Mouse (Mus musculus) T-cell, adult 2 months (primary cell): ENCODE results near the gene Hs3st6.
"Not testable (repeated sequence)": the region's sequence is repeated elsewhere in the genome, so short reads cannot be mapped to it uniquely, and the experiment has no call there.

Experiments
- DNase-seq: peaks from one replicate; pipeline ENCODE4 v3.0.0; 2022; ENCODE audit warnings: low spot score

Gene Hs3st6

DNA sequence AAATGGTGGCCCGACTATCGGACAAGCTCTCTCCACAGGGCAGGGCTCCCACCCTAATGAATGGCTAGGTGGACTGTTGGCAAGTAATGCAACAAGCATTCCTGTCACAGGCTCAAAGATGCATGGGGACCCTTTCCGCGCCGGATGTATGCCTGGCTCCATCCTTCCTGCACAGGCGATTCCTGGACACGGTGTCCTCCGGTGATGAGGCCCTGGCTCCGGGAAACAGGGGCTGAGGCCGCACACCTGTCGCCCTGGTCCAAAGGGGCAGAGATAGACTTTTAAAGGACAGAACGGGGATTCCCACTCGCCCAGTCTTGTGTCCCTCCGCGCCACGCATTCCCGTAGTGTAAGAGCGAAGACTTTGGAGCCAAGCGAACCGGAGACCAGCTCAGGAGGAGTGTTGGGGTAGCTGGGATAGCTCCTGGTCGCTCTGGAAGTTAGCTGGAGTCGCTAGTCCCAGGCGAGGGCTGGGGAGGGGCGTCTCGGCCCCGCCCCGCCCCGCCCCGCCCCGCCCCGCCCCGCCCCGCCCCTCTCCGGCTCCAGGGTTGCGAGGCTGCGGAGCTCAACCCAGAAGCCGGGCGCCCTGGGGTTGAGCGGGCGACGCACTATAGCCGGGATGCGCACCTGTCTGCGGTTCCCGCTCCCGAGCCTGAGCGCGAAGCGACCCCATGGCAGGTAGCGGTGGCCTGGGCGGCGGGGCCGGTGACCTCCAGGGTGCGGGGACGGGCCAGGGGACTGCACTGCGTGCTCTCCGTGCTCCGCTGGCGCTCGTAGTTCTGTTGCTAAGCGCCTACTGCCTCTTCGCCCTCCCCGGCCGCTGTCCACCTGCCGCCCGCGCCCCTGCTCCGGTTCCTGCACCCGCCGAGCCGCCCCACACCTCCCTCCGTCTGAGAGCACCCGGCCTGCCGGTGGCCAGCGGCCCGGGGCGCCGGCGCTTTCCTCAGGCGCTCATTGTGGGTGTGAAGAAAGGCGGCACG, at the start of gene Hs3st6:
Hs3st6 (plus strand) TSS at position 574 of the 980 bp plus-strand sequence.
- DNase-seq, result peak; percentile 9

DNA sequence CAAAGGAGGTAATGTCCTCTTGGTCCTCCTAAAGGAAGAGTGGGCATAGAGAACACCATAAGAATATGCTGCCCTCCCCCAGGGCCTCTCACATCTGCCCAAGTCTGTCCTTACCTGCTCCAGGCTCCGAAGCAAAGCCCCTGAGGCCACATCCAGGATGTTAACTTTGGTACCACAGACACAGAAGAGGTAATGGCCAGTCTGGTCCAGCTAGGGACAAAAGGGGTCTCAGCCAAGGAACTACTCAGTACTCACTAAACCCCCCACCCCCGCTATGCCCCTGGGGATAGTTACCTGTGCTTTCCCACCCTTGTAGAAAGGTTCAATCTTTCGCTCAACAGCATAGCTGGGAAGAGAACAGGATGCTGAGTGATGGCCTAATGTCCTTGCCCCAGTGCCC, 47.0 kb upstream of the Hs3st6 start:
- no peak for DNase-seq

DNA sequence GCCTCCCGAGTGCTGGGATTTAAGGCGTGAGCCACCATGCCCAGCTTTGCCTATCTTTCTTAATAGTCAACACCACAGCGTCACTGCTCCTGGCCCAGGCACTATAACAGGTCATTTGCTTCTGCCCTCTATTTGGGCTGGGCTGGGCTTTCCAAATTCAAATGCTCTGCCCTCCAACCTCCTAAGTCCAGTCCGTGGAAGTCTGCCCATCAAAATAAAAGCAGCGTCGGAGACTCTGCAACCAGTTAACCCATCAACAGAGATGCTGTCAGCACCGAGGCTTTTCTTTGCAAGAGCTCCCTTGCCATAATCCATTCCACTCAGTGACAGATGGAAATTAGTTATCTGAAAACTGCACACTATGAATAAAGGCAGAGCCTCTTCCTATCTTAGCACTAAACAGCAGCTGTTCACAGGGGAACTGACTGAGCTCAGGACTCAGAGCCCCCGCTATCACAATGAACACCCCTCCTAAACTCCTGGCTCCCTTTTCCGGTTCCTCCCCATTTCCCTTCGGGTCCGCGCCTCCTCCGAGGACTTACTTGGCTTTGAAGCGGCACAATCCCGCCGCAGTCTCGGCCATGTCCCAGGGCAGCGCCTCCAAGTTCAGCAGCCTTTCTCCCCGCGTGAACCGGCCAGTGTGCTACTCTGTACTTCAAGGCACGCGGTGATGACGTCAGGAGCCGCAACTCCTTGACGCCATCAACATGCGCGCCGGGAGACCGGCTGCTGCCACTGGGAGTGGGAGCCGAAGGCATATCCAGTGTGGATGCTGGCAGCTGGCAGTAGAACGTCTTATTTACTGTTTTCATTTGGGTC, 45.6 kb upstream of the Hs3st6 start, which contains the start of gene Tbl3:
Tbl3 (minus strand) TSS at position 679 of the 819 bp plus-strand sequence.
- peak; percentile 92 for DNase-seq

DNA sequence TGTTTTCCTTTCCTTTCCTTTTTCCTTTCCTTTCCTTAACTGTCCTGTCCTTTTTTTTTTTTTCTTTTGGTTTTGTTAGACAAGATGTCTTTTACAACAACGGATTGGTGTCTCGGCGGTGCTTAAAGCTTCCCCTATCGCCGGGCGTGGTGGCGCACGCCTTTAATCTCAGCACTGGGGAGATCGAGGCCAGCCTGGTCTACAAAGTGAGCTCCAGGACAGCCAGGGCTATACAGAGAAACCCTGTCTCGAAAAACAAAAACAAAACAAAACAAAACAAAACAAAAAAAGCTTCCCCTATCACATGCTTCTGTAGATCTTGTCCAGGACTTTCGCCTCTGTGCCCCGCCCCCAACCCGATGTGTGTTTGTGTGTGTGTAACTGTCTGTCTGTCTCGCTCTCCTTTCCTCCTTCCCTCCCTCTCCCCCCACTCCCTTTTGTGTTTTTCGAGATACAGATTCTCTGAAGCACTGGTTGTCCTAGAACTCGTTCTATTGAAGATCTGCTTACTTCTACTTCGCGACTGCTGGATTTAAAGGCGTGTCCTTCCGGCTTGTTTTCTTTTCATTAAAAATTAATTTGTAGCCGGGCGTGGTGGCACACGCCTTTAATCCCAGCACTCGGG, 44.9 kb upstream of the Hs3st6 start:
- DNase-seq, result peak; percentile 30

DNA sequence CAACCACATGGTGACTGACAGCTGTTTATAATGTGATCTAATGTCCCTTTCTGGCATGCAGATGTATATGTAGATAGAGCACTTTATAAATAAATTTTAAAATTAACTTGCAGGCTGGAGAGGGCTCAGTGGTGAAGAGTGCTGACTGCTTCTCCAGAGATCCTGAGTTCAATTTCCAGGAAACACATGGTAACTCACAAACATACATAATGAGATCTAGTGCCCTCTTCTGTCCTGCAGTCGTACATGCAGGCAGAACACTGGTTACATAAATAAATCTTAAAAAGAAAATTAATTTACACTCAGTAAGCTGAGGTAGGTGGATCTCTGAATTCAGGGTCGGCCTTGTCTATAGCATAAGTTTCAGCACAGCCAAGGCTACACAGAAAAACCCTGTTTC, 44.1 kb upstream of the Hs3st6 start:
- no peak for DNase-seq

DNA sequence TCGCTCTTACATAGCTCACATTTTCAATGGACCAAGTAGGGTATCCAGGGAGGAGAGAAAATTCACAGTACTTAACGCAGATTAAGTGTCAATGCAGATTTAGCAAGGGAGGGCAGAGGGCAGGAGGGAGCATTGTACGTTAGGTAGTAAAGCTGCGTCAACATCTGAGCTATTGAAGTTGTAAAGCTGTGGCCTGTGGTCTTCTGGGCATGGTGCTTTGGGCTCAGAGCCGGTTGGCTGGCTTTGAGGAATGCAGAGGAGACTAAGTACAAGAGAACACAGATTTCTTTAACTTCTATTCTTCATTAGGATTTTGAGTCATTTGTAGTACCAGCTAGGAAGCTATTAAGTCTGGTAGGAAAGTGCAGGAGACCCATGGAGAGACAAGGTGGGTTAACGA, 37.2 kb upstream of the Hs3st6 start:
- DNase-seq, result no peak

DNA sequence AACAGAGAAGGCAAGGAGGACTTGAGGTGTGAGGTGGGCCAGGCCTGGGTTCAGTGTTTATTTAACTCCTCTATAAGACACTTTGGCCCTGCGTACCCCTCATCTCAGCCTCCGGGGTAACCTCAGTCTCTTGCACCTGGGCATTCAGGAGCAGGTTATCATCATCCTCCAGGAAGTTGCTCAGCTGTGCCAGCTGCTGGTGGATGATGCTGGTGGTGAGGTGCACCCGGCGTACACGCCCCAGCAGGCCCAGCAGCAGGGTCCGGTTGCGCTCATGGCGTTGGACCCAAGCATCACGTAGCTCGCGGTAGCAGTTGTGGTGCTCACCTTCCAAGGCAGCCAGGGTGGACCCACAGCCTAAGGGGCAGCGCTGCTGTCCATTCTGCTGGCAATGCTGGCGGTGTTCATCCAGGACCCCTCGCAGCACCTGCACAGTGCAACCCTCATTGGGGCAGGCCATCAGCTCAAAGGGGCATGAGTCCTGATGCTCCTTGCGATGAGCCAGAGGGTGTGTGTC, 36.6 kb upstream of the Hs3st6 start:
- DNase-seq, result no peak

DNA sequence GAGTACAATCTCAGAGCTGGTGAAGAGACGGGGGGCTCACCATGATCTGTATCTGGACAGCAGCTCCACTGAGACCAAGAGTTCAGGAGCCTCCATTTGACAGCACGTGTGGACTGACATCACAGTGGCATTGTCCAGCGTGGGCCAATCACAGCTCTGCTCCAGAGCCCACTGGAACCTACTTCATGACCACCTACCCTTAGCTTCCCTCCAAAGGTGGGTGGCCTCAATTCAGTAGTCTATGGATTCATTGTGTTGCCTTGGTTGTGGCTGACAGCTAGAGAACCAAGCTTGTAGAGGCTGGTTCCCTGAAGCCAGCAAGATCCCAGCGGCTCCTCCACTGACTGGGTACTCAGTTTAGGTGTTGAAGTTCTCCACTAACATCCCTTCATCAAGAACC, 34.8 kb upstream of the Hs3st6 start, which contains the start of the genes Rnf151 and Rps2:
Rnf151 (minus strand) TSS at position 121 of the 400 bp plus-strand sequence.
Rps2 (plus strand) TSS at position 174 of the 400 bp plus-strand sequence.
- no peak for DNase-seq

DNA sequence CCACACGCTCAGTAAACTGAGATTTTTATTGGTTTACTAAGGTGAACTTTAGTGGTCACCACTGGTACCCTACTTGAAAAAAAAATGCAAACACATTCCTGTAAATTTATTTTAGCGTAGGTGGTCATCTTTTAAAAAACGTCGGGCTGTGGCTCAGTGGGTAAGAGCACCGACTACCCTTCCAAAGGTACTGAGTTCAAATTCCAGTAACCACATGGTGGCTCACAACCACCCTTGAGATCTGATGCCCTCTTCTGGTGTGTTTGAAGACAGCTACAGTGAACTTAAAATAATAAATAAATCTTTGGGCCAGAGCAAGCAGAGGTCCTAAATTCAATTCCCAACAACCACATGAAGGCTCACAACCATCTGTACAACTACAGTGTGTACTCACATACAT, 33.9 kb upstream of the Hs3st6 start:
- not testable (repeated sequence) for DNase-seq

DNA sequence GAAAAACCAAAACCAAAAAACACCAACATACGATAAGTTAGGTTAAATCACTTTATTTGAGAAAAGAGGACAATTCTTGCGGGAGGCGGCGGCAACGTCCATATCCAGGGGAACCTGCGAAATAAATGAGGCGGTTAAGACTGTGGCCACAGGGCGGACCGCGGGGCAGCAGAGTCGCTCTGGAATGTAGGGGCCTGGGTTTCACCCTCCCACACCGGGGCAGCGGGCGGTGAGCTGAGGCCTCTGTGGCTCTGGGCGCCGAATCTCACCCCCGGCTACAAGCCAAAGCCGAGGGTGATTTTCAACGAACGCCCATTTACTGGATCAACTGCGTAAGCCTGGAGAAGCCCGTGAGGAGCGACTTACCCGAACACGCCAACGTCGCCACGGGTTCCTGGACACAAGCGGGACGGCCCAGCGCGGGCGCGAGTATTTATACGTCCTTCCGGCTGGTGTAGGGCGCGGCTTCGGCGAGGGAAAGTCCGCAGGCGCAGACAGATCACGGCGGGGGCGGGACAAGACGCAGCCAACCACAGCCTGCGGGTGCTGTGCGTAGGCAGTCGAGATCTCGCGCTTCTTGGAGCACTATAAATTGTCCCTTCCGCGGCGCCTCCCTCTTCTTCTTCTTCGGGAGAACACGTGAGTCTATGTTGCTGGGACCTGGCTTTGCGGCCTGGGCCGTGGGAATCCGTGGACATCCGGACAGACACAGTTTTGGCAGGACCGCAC, 33.1 kb upstream of the Hs3st6 start:
- DNase-seq, result peak; percentile 98

DNA sequence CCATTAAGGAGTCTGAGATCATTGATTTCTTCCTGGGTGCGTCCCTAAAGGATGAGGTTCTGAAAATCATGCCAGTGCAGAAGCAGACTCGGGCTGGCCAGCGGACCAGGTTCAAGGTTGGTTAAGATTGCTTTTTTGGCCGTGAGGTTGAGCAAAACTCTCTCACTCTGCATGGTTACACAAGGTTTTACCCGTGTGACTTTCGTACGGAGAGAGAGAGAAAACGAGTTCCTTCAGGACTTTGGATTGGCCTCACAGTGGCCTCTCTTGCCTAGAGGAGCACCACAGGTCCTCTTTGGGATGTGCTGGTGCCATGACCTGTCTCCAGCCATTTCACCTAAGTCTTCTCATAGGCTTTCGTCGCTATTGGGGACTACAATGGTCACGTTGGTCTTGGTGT, 32.2 kb upstream of the Hs3st6 start:
- DNase-seq, result not testable (repeated sequence)

DNA sequence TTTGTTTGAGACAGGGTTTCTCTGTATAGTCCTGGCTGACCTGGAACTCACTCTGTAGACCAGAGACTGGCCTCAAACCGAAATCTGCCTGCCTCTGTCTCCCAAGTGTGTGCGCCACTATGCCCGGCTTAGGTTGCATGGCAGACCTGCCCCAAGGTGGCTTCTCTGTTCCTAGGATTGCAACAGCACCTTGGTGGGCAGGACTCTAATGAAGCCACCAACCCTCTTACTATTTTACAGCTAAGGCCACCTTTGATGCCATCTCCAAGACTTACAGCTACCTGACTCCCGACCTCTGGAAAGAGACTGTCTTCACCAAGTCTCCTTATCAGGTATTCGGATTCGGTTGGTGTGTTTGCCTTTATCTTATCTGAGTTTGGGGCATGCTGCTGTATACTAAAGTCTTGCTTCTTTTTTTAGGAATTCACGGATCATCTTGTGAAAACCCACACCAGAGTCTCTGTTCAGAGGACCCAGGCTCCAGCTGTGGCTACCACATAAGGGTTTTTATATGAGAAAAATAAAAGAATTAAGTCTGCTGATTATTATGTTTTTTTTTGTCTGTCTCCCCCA, 31.3 kb upstream of the Hs3st6 start:
- DNase-seq, result not testable (repeated sequence)

DNA sequence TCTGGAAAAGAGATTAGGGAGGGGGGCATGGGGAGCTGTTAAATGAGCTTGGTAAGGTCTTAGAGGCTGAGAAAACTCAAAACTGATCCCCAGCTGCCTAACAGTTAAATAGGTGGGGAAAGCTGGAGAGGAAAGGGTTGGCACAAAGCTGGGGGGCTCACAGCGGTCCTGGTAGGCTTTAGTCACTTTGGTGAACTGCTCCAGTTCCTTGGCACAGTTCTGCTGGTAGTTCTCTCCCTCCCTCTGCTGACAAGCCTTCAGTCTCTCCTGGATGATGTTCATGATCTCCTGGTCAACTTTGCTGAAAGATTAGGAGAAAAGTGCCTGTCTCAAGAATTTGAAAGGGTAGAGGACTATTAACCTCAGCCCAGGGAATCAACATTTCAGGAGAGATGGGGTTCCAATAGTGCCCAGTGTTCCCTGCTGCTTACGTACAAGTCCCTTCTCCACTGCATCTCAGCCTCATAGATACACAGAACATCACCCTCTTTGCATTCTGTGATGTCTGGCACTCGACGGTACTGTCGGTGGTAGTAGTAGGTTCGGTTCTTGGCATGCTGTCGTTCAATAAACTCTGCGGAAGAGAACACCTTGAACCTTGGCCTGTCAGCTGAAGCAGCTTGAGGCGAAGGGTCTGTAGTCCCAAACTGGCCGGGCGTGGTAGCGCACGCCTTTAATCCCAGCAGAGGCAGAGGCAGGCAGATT, 30.4 kb upstream of the Hs3st6 start:
- no peak for DNase-seq

DNA sequence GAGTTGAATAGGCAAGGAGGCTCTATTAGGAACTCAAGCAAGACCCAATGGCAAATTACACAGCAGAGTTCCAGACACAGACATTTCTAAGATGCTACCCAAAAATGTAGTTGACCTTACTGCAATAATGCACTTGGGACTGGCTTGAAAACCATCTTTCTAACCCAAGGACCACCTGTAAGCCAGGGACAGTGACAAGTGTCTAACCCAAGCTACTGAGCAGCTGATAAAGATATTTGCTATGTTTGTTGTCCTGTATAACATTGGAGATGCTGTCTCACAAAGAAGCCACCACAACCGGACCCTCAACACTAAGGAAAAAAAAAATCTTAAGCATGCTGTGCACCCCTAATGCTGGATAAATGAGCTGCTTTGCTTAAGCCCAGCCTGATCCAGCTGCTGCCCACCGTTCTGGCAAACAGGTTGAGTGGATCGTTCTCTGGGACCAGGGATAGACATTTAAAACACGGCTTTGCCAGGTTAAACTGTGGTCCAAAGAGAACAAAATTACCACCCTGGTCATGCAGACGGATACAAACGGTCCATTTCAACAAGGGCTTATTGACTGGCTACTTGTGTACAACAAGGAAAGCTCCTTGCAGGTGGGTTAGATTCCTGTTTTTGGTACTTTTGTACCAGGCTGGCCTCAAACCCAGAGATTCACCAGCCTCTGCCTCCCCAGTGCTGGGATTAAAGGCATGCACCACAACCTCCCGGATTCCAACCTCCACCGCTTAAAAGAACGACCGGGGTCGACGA, 29.5 kb upstream of the Hs3st6 start:
- no peak for DNase-seq

DNA sequence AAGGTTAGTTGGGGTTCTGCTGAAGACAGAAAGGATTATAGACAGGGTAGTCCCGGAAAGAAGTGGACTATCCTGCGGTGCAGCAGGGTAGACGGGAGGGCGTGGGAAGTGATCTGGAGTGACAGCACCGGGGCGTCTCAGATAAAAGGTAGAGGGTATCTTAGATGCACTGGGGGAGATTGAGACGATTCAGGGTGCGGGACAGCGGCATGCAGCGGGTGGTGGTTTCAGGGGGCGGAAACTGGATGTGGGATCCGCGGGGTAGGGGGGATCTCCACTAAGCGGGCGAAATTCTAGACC, 29.0 kb upstream of the Hs3st6 start:
- no peak for DNase-seq

DNA sequence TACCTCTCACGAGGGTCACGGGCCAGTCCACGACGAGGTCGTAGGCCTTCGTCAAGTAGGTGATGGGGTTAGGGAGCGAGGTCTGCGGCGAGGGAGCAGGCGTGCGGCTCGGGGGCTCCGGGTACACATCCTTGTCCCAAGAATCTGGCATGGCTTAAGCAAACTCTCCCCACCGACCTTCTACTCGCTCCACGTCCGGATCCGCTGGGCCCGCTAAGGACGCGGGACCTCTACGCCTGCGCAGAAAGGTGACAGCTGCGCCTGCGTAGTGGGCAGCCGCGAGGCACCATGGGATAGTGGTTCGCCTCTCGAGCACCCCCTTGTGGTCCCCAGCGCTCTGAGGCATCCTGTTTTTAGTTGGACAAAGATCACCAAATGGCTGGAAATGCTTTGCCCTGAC, 28.6 kb upstream of the Hs3st6 start, which contains the start of gene Ndufb10:
Ndufb10 (minus strand) TSS at position 295 of the 400 bp plus-strand sequence.
- peak; percentile 94 for DNase-seq

DNA sequence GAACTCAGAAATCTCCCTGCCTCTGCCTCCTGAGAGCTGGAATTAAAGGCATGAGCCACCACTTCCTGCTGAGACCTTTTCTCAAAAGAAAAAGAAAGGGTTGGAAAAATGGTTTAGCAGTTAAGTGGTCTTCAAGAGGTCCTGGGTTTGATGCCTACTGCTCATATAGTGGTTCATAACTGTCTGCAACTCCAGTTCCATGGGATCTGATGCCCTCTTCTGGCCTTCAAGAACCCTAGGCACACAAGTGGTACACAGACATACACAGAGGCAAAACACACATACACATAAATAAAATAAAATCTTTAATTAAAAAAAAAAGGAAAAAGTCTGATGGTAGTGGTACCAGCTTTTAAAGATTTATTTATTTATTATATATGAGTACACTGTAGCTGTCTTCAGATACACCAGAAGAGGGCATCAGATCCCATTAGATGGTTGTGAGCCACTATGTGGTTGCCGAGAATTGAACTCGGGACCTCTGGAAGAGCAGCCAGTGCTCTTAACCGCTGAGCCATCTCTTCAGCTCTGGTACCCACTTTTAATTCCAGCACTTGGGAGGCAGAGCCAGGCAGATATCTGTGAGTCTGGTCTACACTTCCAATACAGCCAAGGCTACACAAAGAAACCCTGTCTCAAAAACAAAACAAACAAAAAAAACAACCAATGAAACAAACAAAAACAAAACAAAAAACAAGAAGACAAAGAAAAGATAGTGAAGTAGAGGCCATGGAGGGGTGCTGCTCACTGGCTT, 27.0 kb upstream of the Hs3st6 start:
- DNase-seq, result no peak

DNA sequence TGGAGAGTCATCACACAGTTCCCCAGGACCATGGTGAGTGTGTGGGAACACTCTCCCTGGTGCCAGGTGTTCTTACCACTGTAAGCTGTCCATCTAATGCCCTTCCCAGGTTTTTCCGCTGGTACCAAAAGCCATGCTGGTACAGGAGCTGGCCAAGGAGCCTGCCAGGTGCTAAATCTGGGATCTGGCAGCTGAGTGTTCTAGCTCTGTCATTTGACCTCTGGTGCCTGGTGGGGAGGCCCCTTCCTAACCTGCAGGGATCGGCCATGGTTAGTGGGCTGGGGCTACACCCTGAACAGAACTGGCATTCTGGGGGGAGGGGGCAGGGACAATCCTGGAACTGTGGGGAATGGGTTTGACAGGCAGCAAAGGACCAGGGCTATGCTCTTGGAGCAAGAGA, 25.2 kb upstream of the Hs3st6 start, which contains the start of gene Rpl3l:
Rpl3l (plus strand) TSS at position 203 of the 400 bp plus-strand sequence.
- no peak for DNase-seq

DNA sequence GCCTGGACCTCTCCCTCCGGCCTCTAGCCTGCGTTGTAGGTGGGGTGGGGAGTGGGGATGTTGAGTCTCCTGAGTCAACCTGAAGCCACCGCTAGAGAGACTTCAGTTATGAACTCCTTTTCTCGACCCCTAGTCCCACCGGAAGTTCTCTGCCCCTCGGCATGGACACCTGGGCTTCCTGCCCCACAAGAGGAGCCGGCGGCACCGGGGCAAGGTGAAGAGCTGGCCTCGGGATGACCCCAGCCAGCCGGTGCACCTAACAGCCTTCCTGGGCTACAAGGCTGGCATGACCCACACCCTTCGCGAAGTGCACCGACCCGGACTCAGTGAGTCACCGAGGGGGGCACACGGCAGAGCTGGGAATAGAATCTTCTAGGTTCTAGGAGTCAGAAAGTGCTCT, 24.6 kb upstream of the Hs3st6 start:
- DNase-seq, result no peak
